Mouse (Mus musculus) cortical plate, adult 2 months (tissue): ENCODE measurements around the gene Ankrd52.

Experiments
- CTCF ChIP-seq: fragments of 200-500 bp; IDR thresholded peaks from 2 replicates; pipeline ENCODE4 v1.5.1; 2011; ENCODE audit warnings: mild to moderate bottlenecking, control low read depth, low read length; ENCODE audit not compliant: insufficient read depth; ENCODE audit errors: extremely low read depth
- POLR2A ChIP-seq: fragments of 200-500 bp; IDR thresholded peaks from 2 replicates; pipeline ENCODE4 v1.6.1; 2011; ENCODE audit warnings: mild to moderate bottlenecking, low read length, control low read depth; ENCODE audit not compliant: insufficient read depth; ENCODE audit errors: extremely low read depth

DNA sequence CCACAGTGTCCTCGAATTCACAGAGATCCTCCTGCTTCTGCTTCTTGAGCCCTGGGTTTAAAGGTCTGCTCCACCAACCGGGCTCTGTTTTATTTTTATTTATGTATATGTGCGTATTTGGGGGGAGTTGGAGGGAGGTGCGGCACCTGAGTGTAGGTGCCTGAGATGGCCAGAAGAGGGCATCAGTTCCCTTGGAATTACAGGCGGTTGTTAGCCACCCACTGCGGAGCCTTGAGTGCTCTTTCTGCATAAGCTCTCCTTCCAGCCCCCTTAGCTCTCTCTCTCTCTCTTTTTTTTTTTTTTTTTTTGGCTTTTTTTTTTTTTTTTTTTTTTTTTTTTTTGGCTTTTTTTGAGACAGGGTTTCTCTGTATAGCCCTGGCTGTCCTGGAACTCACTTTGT, 2.5 kb upstream of the Ankrd52 start:
- TF ChIP-seq CTCF (0 out of 2 replicates have a peak, but pooled peaks have one; percentile 10), POLR2A (no peak)
